Mouse (Mus musculus): ENCODE data around the gene Mrpl20.

DNA sequence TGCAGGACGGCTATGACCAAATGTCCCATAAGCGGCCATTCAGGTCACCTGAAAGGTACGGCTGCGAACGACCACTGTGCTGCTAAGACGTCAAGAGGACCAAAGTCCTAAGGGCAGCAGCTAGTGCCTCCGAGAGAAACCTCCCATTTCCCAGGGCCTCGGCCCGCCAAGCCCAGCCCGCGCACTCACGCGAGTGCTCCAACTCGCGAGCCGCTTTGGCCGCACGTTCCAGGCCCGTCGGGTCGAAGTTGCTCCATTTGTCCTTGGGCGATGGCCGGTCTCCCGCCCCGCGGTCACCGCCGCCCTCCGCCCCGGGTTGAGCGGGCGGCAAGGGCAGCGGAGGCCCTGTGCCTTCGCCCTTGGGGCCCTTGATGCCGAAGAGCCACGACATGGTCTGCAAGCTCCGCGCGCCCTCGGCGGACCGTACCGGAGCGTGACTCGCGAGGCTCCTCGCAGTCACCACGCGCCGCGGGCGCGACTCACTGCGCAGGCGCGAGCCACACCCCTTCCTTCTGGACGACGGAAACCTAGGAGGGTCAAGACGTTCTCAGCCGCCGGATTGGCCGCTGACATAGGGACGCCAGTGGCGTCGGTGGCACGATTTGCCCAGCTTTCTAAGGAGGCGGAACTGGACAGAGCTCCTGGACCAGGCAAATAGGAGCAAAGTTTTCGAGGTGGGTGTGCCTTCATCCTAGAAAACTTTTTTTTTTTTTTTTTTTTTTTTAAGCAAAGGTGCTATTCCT, 41.9 kb upstream of the Mrpl20 start, which contains the start of gene Atad3a:
- TF ChIP-seq CTCF (IDR thresholded peaks at IDR 0.05) = no peak
- no peak for TF ChIP-seq EP300 (IDR thresholded peaks at IDR 0.05)

Measured in lung, postnatal 0 days (tissue).